Mouse (Mus musculus) intestine, embryonic 14.5 days (tissue): Measurements from ENCODE around the gene Fam171a2. TPM values are rescaled to one million over a fixed set of nuclear protein-coding genes. Genes with fewer than 3 reads are reported as not detected.
"Not testable (repeated sequence)": the region's sequence is repeated elsewhere in the genome, so short reads cannot be mapped to it uniquely, and the experiment has no call there.

Experiments used
- ATAC-seq: fragments of 200-750 bp; cut with Nextera tagmentation; replicated peaks from 2 replicates; pipeline ENCODE4 v1.8.0; 2017; ENCODE audit warnings: low read depth, moderate number of reproducible peaks, moderate TSS enrichment, moderate library complexity; ENCODE audit not compliant: low FRiP score, low TSS enrichment
- DNase-seq: peaks from one replicate; pipeline ENCODE4 v3.0.0-alpha.2; 2018; ENCODE audit warnings: low spot score
- H3K27ac ChIP-seq: fragments of 300-500 bp; sonication (generic); 2 replicates; pipeline ENCODE4 v1.5.1; 2014; ENCODE audit warnings: low read depth, mild to moderate bottlenecking, control low read depth
- H3K27me3 ChIP-seq: fragments of 300-500 bp; sonication (generic); replicated peaks from 2 replicates; pipeline ENCODE4 v1.6.1; 2014; ENCODE audit warnings: low read length, control low read depth; ENCODE audit not compliant: control insufficient read depth, insufficient read depth
- H3K36me3 ChIP-seq: fragments of 300-500 bp; sonication (generic); 2 replicates; pipeline ENCODE4 v1.6.1; 2014; ENCODE audit warnings: low read length, control low read depth; ENCODE audit not compliant: control insufficient read depth, insufficient read depth
- H3K4me1 ChIP-seq: fragments of 300-500 bp; sonication (generic); replicated peaks from 2 replicates; pipeline ENCODE4 v1.6.1; 2014; ENCODE audit warnings: low read length, control low read depth, mixed read lengths; ENCODE audit not compliant: control insufficient read depth, insufficient read depth
- H3K4me2 ChIP-seq: fragments of 300-500 bp; sonication (generic); 2 replicates; pipeline ENCODE4 v1.6.1; 2014; ENCODE audit warnings: low read length
- H3K4me3 ChIP-seq: fragments of 300-500 bp; sonication (generic); 2 replicates; pipeline ENCODE4 v1.5.1; 2014; ENCODE audit warnings: low read depth, low read length, control low read depth, mixed read lengths
- H3K9ac ChIP-seq: fragments of 300-500 bp; sonication (generic); 2 replicates; pipeline ENCODE4 v1.6.1; 2014; ENCODE audit warnings: mild to moderate bottlenecking, low read length
- H3K9me3 ChIP-seq: fragments of 300-500 bp; sonication (generic); 2 replicates; pipeline ENCODE4 v1.6.1; 2016; ENCODE audit warnings: low read length, control low read depth; ENCODE audit not compliant: control insufficient read depth
- WGBS: fragments of 180-500 bp; shearing (Covaris S2); extraction: QIAGEN DNeasy Blood & Tissue Kit; methylation state at CpG from one replicate; pipeline ENCODE4 v1.1.7; 2014; 5-methylcytosine and 5-hydroxymethylcytosine counted together
- microRNA-seq: library from miRNA; unstranded; fragments of <30 nt; microRNA quantifications from one replicate; pipeline ENCODE4, GENCODE M21; 2016
- polyA plus RNA-seq: library from polyadenylated mRNA; unstranded; fragments of >200 nt; fragmentation: Nextera tagmentation; extraction: Ambion mirVana; gene quantifications from 2 replicates; pipeline ENCODE4 v1.2.1, GENCODE M21; 2014

Fam171a2 gene
- polyA plus RNA-seq, 1 experiment from 2014 or later = 4.7 TPM

DNA sequence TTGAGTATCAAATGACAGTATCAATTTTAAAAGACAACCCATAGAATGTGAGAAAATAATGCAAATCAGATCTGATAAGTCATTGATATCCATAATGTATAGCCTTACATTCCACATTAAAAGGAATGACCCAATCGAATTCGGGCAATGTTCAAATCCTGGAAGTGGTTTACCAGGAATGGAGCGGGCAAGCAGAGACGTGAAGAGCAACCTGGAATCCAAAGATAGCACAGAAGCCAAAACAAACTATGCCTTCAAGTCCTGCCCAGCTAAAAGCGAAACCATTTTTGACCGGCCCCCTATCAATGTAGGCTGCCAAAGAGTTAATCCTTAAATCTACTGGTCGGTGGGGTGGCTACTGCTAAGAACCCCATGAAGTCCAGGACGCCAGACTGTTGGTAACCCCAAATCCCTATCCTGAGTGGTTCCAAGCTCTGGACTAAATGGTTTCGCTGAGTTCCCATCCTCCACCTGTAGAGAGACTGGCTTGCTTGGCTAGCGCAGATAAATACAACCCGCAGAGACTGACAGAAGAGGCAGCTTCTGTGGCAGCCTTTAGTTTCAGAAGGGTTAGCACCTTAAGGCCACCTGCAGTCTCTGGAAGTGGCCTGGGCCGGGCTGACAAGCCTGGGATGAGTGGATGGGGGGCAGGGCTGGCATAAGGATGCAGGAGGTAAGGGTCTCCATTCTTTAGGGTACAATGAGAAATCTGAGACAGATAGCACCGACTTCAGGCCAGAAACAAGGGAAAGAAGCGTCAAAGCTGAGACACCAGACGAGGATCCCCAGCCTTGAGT is 54.8 kb downstream of the Fam171a2 start:
- DNase-seq (no peak), ATAC-seq (0 out of 2 replicates have a peak, but pooled peaks have one; percentile 33)
- WGBS = 16% methylated on average over 15 of the region's 15 CpGs
- Histone ChIP-seq H3K9me3 (no peaks in the 10 kb centered on the region), H3K36me3 (no peaks in the 10 kb centered on the region), H3K4me2 (peak overlapping the region; percentile 88), H3K9ac (no peak overlapping the region), H3K4me3 (peak overlapping the region; percentile 39), H3K27me3 (peaks cover 8% of the 10 kb centered on the region; the same call in 1 of the 2 replicates), H3K4me1 (peaks cover 10% of the 10 kb centered on the region), H3K27ac (0 out of 2 replicates have a peak overlapping the region, but pooled peaks have one; percentile 27)

GRCm38 (mm10) chr11:102389436-102389835 is 58.0 kb downstream of the Fam171a2 start:
- H3K27ac ChIP-seq, DNase-seq, H3K36me3 ChIP-seq, H3K9ac ChIP-seq, H3K4me2 ChIP-seq, H3K9me3 ChIP-seq, H3K27me3 ChIP-seq, ATAC-seq, H3K4me3 ChIP-seq: not testable (repeated sequence)
- H3K4me1 ChIP-seq = peaks cover 10% of the 10 kb centered on the region
- WGBS = 86% methylated on average over 4 of the region's 5 CpGs

Small RNA genes within 50 kb of the gene (microRNA-seq; reads per million reads assigned to microRNA genes)
- gene Mir6930 = not detected

Other genes with a start within 250 kb of the Fam171a2 start
- 45.4 and 53.2 TPM in 2 replicates for gene Hdac5, start 217.5 kb downstream of the Fam171a2 start, polyA plus RNA-seq
- gene BC030867, start 198.8 kb downstream of the Fam171a2 start, polyA plus RNA-seq = 16.5 and 16.6 TPM in 2 replicates
- 0.08 and 0.16 TPM in 2 replicates for gene Asb16, start 178.9 kb downstream of the Fam171a2 start, polyA plus RNA-seq
- 50.5 and 55.5 TPM in 2 replicates for gene Tmub2, start 162.8 kb downstream of the Fam171a2 start, polyA plus RNA-seq
- gene Atxn7l3, start 151.1 kb downstream of the Fam171a2 start, polyA plus RNA-seq = 17.5 and 18.1 TPM in 2 replicates
- 85.5 and 86.0 TPM in 2 replicates for gene Ubtf, start 127.9 kb downstream of the Fam171a2 start, polyA plus RNA-seq
- gene Slc4a1, start 81.5 kb downstream of the Fam171a2 start, polyA plus RNA-seq = 1.8 and 2.8 TPM in 2 replicates
- 7.6 and 10.0 TPM in 2 replicates for gene Rundc3a, start 54.3 kb downstream of the Fam171a2 start, polyA plus RNA-seq
- gene Slc25a39, start 39.7 kb downstream of the Fam171a2 start, polyA plus RNA-seq = 281 and 296 TPM in 2 replicates
- 115 and 116 TPM in 2 replicates for gene Grn, start 17.4 kb downstream of the Fam171a2 start, polyA plus RNA-seq
- gene Itga2b, start 22.4 kb upstream of the Fam171a2 start, polyA plus RNA-seq = 4.9 and 6.4 TPM in 2 replicates
- gene Gpatch8, start 108.7 kb upstream of the Fam171a2 start, polyA plus RNA-seq = 40.1 and 49.6 TPM in 2 replicates
- gene Gm11627, start 131.8 kb upstream of the Fam171a2 start, polyA plus RNA-seq = 13.5 and 15.7 TPM in 2 replicates
- 20.4 and 21.9 TPM in 2 replicates for gene Fzd2, start 156.7 kb upstream of the Fam171a2 start, polyA plus RNA-seq
- 0.31 and 1.3 TPM in 2 replicates for gene Meioc, start 216.0 kb upstream of the Fam171a2 start, polyA plus RNA-seq